Mouse (Mus musculus) spleen, adult 2 months (tissue): ENCODE results near the gene Olfr1331. TPM values are rescaled to one million over a fixed set of nuclear protein-coding genes. Genes with fewer than 3 reads are reported as not detected.

Source experiments
- DNase-seq, 2 experiments: peaks; one replicate each; pipeline versions ENCODE4 v3.0.0 to v3.0.0-alpha.2; 2012 to 2021; ENCODE audit warnings: low spot score in 2 of 2, low read depth in 1 of 2
- H3K27ac ChIP-seq: fragments of 200-500 bp; 2 replicates; pipeline ENCODE4 v1.5.1; 2012; ENCODE audit warnings: low read length, inconsistent platforms; ENCODE audit not compliant: insufficient read depth
- H3K27me3 ChIP-seq: fragments of 200-500 bp; 2 replicates; pipeline ENCODE4 v1.6.1; 2012; ENCODE audit warnings: mild to moderate bottlenecking, moderate library complexity, low read length, inconsistent platforms; ENCODE audit not compliant: control insufficient read depth, insufficient read depth
- H3K36me3 ChIP-seq: fragments of 200-500 bp; 2 replicates; pipeline ENCODE4 v1.6.1; 2012; ENCODE audit warnings: mild to moderate bottlenecking, low read length, inconsistent platforms; ENCODE audit not compliant: control insufficient read depth, insufficient read depth
- H3K4me1 ChIP-seq: fragments of 200-500 bp; 2 replicates; pipeline ENCODE4 v1.6.1; 2011; ENCODE audit warnings: inconsistent platforms; ENCODE audit not compliant: control insufficient read depth, insufficient read depth, insufficient read length
- H3K4me3 ChIP-seq: fragments of 200-500 bp; 2 replicates; pipeline ENCODE4 v1.5.1; 2011; ENCODE audit warnings: mild to moderate bottlenecking, inconsistent platforms; ENCODE audit not compliant: insufficient read depth, insufficient read length; ENCODE audit errors: extremely low read depth
- CTCF ChIP-seq: fragments of 200-500 bp; IDR thresholded peaks from 2 replicates; pipeline ENCODE4 v1.5.1; 2011; ENCODE audit warnings: mild to moderate bottlenecking, inconsistent platforms; ENCODE audit not compliant: insufficient read depth, insufficient read length, insufficient replicate concordance; ENCODE audit errors: extremely low read depth
- POLR2A ChIP-seq: fragments of 200-500 bp; IDR thresholded peaks from 2 replicates; pipeline ENCODE4 v1.6.1; 2011; ENCODE audit warnings: low read depth, low read length, inconsistent platforms
- WGBS: fragments of 180-500 bp; shearing (Covaris S2); methylation state at CpG from one replicate; pipeline ENCODE4 v1.1.7; 2018; 5-methylcytosine and 5-hydroxymethylcytosine counted together
- polyA plus RNA-seq: library from polyadenylated mRNA; depleted of rRNA; stranded (reverse); fragments of >200 nt; gene quantifications from 2 replicates; pipeline ENCODE4 v1.2.3, GENCODE M21; 2012; rRNA removed

Olfr1331 gene
- not detected in 2 replicates for polyA plus RNA-seq

DNA sequence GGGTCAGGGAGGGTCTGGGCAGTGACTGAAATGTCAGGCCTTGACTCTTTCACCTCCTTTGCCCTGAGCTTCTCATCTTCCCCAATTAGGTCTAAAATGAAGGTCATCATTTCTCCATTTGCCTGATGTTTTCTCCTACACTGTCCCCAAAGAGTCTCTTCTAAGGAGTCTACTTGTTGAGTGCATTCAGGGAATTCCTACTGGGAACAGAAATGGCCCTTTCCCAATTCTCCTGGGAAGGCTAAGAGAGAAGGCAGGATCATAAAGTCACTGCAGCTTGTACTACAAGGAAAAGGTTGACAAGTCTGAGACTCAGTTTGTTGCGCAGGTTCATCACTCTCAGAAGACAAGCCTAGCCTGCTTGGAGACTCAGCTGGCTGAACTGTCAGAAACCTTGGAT, at the start of gene Olfr1331:
TSS of gene Olfr1331 (plus strand) at position 301 of the 400 bp plus-strand sequence.
- Histone ChIP-seq H3K4me1 (no peaks in the 10 kb centered on the region), H3K27me3 (no peaks in the 10 kb centered on the region), H3K27ac (no peak within 1 kb of the TSS), H3K36me3 (no peaks in the 10 kb centered on the region), H3K4me3 (no peak within 1 kb of the TSS)
- WGBS: 90% methylated on average over 1 of the region's 1 CpGs
- no peak for DNase-seq
- TF ChIP-seq POLR2A: no peak
- no peak for TF ChIP-seq CTCF

GRCm38 (mm10) chr4:118818921-118819320, 45.5 kb upstream of the Olfr1331 start:
- TF ChIP-seq CTCF (no peak), POLR2A (no peak)
- Histone ChIP-seq H3K27ac (no peak overlapping the region), H3K36me3 (no peaks in the 10 kb centered on the region), H3K27me3 (no peaks in the 10 kb centered on the region), H3K4me3 (no peak overlapping the region), H3K4me1 (no peaks in the 10 kb centered on the region)
- no peak for DNase-seq
- 83% methylated on average over 1 of the region's 1 CpGs for WGBS

GRCm38 (mm10) chr4:118836179-118836578, 28.3 kb upstream of the Olfr1331 start, which contains the start of gene Olfr1333:
Gene Olfr1333, minus strand, starts transcription at chr4:118836279.
- Histone ChIP-seq H3K36me3 (no peaks in the 10 kb centered on the region), H3K27ac (no peak within 1 kb of the TSS), H3K27me3 (no peaks in the 10 kb centered on the region), H3K4me1 (no peaks in the 10 kb centered on the region), H3K4me3 (no peak within 1 kb of the TSS)
- TF ChIP-seq CTCF (no peak), POLR2A (no peak)
- WGBS: 97% methylated on average over 1 of the region's 1 CpGs
- no peak for DNase-seq

DNA sequence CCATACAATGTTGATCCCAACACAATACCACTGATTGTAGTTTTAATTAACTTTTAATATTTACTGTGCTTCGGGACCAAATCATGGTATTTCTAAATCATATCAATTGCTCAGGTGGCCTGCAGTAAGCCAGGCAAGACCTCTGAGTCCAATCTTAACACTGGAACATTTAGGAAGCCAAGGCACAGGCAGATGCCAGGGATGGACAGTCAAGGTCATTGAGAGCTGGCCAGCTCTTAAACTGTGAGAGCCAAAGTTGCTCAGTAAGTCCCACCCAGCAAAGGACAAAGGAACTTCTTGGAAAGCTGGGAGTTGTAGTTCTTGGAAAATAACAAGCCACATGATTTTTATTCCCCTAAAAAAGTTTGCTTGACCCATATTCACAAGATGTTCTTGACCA, 2.7 kb upstream of the Olfr1331 start:
- TF ChIP-seq CTCF (no peak), POLR2A (no peak)
- 82% methylated on average over 1 of the region's 1 CpGs for WGBS
- Histone ChIP-seq H3K4me1 (no peaks in the 10 kb centered on the region), H3K4me3 (no peak overlapping the region), H3K27ac (no peak overlapping the region), H3K27me3 (no peaks in the 10 kb centered on the region), H3K36me3 (no peaks in the 10 kb centered on the region)
- DNase-seq: no peak

- no peak for TF ChIP-seq POLR2A
- TF ChIP-seq CTCF: no peak
- Histone ChIP-seq H3K36me3 (no peaks in the 10 kb centered on the region), H3K27ac (no peak overlapping the region), H3K4me1 (no peaks in the 10 kb centered on the region), H3K27me3 (no peaks in the 10 kb centered on the region), H3K4me3 (no peak overlapping the region)
- no peak for DNase-seq
- 70% methylated on average over 4 of the region's 4 CpGs for WGBS
Measured at GRCm38 (mm10) chr4:118862704-118863103, 1.7 kb upstream of the Olfr1331 start.

DNA sequence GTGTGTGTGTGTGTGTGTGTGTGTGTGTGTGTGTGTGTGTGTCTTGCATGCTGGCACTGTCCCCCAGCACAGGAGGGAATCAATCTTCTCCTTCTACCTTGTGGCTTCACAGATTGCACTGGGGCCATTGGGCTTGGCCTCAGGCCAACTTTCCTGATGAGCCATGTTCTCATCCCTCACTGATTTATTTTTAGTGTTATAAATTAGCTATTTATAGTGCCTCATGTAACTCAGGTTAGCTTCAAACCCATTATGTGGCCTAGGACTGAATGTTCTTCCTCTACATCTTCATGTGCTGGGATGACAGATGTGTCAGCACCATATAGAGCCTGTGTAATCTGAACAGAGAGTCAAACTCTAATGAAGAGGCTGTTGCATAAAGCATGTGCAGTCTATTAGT, 3.1 kb downstream of the Olfr1331 start:
- H3K4me1 ChIP-seq: no peaks in the 10 kb centered on the region
- no peaks in the 10 kb centered on the region for H3K27me3 ChIP-seq
- TF ChIP-seq POLR2A (no peak), CTCF (no peak)
- H3K27ac ChIP-seq: no peak overlapping the region
- no peaks in the 10 kb centered on the region for H3K36me3 ChIP-seq
- H3K4me3 ChIP-seq: no peak overlapping the region
- no peak for DNase-seq

DNA sequence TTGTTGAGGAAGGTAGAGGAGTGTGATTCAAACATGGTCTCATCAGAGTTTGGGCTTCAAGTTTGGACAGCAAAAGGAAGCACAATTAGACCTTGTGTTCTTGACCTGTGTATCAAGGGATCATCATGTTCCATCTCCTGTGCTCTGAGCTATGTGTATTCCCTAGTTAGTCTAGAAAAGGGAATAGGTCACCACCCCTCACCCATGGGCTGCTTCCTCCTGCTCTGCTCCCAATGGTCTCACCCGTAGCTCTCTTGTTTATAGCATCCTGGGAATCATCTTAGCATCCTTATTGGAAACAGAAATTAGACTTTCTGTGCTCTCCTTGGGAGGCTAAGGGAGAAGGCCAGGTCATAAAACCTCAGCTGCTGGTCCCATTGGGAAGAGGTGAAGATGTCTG, 23.8 kb downstream of the Olfr1331 start, which contains the start of gene Olfr1330:
TSS of gene Olfr1330 (plus strand) at position 301 of the 400 bp plus-strand sequence.
- no peaks in the 10 kb centered on the region for H3K4me1 ChIP-seq
- TF ChIP-seq POLR2A: no peak
- TF ChIP-seq CTCF: no peak
- H3K36me3 ChIP-seq: no peaks in the 10 kb centered on the region
- no peak within 1 kb of the TSS for H3K27ac ChIP-seq
- 82% methylated on average over 1 of the region's 1 CpGs for WGBS
- H3K27me3 ChIP-seq: no peaks in the 10 kb centered on the region
- H3K4me3 ChIP-seq: no peak within 1 kb of the TSS
- no peak for DNase-seq
